Mouse (Mus musculus) ES-Bruce4 (cell line): ENCODE results near the gene Pnrc2. TPM values are rescaled to one million over a fixed set of nuclear protein-coding genes. Genes with fewer than 3 reads are reported as not detected.

Source experiments
- H3K27ac ChIP-seq: 2 replicates; pipeline ENCODE4 v1.5.1; 2012; ENCODE audit warnings: low read length, inconsistent platforms; ENCODE audit not compliant: insufficient read depth
- H3K27me3 ChIP-seq: 2 replicates; pipeline ENCODE4 v1.6.1; 2012; ENCODE audit warnings: mild to moderate bottlenecking, low read length, inconsistent platforms; ENCODE audit not compliant: control insufficient read depth, poor library complexity, insufficient read depth, severe bottlenecking
- H3K36me3 ChIP-seq: 2 replicates; pipeline ENCODE4 v1.6.1; 2012; ENCODE audit warnings: inconsistent platforms, mild to moderate bottlenecking, low read length, moderate library complexity; ENCODE audit not compliant: control insufficient read depth, poor library complexity, insufficient read depth, severe bottlenecking
- H3K4me1 ChIP-seq: one replicate; pipeline ENCODE4 v1.8.1; 2011; ENCODE audit warnings: low read length; ENCODE audit not compliant: control insufficient read depth, insufficient read depth
- H3K4me3 ChIP-seq: 2 replicates; pipeline ENCODE4 v1.5.1; 2011; ENCODE audit warnings: low read depth, mild to moderate bottlenecking, low read length
- H3K9ac ChIP-seq: 2 replicates; pipeline ENCODE4 v1.6.1; 2012; ENCODE audit warnings: low read depth, mild to moderate bottlenecking, inconsistent platforms; ENCODE audit not compliant: poor library complexity, severe bottlenecking
- H3K9me3 ChIP-seq: replicated peaks from 2 replicates; pipeline ENCODE4 v1.6.1; 2012; ENCODE audit warnings: mild to moderate bottlenecking, low read length, inconsistent platforms; ENCODE audit not compliant: control insufficient read depth, poor library complexity, insufficient read depth, severe bottlenecking
- CTCF ChIP-seq: IDR thresholded peaks from one replicate; pipeline ENCODE4 v1.8.1; 2011; ENCODE audit warnings: low read depth, low read length
- EP300 ChIP-seq: IDR thresholded peaks from 2 replicates; pipeline ENCODE4 v1.6.1; 2011; ENCODE audit warnings: low read depth, low read length; ENCODE audit not compliant: insufficient read depth
- POLR2A ChIP-seq: IDR thresholded peaks from one replicate; pipeline ENCODE4 v1.8.1; 2011; ENCODE audit warnings: low read length; ENCODE audit not compliant: insufficient read depth
- polyA plus RNA-seq: library from polyadenylated mRNA; stranded (reverse); fragments of >200 nt; gene quantifications from 2 replicates; pipeline ENCODE4 v1.2.4, GENCODE M21; 2011; ENCODE audit warnings: low read depth; ENCODE audit not compliant: missing spikeins, insufficient read depth, insufficient read length

Gene Pnrc2
- polyA plus RNA-seq, 1 experiment: 84.4 TPM

- TF ChIP-seq POLR2A: no peak
- no peak for TF ChIP-seq EP300
- TF ChIP-seq CTCF: no peak
- peak overlapping the region; percentile 79 for H3K9ac ChIP-seq
- peak overlapping the region; percentile 85 for H3K4me3 ChIP-seq
- H3K4me1 ChIP-seq: no peaks in the 10 kb centered on the region
- peak overlapping the region; percentile 92 for H3K27ac ChIP-seq
- H3K36me3 ChIP-seq: peaks cover 20% of the 10 kb centered on the region
- H3K9me3 ChIP-seq: no peaks in the 10 kb centered on the region
- no peaks in the 10 kb centered on the region for H3K27me3 ChIP-seq
These were observed 18.6 kb downstream of the Pnrc2 start for GRCm38 (mm10) chr4:135855080-135855479.

GRCm38 (mm10) chr4:135854630-135855029 lies 19.0 kb downstream of the Pnrc2 start:
- Histone ChIP-seq H3K36me3 (peaks cover 16% of the 10 kb centered on the region), H3K27ac (peak overlapping the region; percentile 92), H3K4me3 (peak overlapping the region; percentile 85), H3K4me1 (no peaks in the 10 kb centered on the region), H3K27me3 (no peaks in the 10 kb centered on the region), H3K9me3 (no peaks in the 10 kb centered on the region), H3K9ac (peak overlapping the region; percentile 79)
- TF ChIP-seq POLR2A (no peak), CTCF (no peak), EP300 (no peak)

GRCm38 (mm10) chr4:135853987-135854546 lies 19.6 kb downstream of the Pnrc2 start:
- Histone ChIP-seq H3K9me3 (no peaks in the 10 kb centered on the region), H3K4me3 (peak overlapping the region; percentile 85; the same call in 1 of the 2 replicates), H3K27ac (no peak overlapping the region), H3K4me1 (no peaks in the 10 kb centered on the region), H3K36me3 (peaks cover 11% of the 10 kb centered on the region), H3K27me3 (no peaks in the 10 kb centered on the region), H3K9ac (peak overlapping the region; percentile 79)
- TF ChIP-seq EP300 (no peak), CTCF (no peak), POLR2A (no peak)

- Histone ChIP-seq H3K4me1 (no peaks in the 10 kb centered on the region), H3K9ac (no peak overlapping the region), H3K4me3 (no peak overlapping the region), H3K27me3 (no peaks in the 10 kb centered on the region), H3K36me3 (no peaks in the 10 kb centered on the region), H3K27ac (no peak overlapping the region), H3K9me3 (no peaks in the 10 kb centered on the region)
- TF ChIP-seq CTCF: no peak
- TF ChIP-seq EP300: no peak
- no peak for TF ChIP-seq POLR2A
These were observed 21.7 kb downstream of the Pnrc2 start for GRCm38 (mm10) chr4:135851942-135852341.

GRCm38 (mm10) chr4:135850411-135851095 lies 23.1 kb downstream of the Pnrc2 start:
- TF ChIP-seq CTCF (no peak), EP300 (no peak), POLR2A (no peak)
- Histone ChIP-seq H3K4me3 (no peak overlapping the region), H3K36me3 (no peaks in the 10 kb centered on the region), H3K27ac (no peak overlapping the region), H3K9ac (no peak overlapping the region), H3K4me1 (no peaks in the 10 kb centered on the region), H3K27me3 (no peaks in the 10 kb centered on the region), H3K9me3 (no peaks in the 10 kb centered on the region)

GRCm38 (mm10) chr4:135847581-135847980 lies 26.1 kb downstream of the Pnrc2 start:
- no peaks in the 10 kb centered on the region for H3K36me3 ChIP-seq
- TF ChIP-seq POLR2A: no peak
- TF ChIP-seq EP300: no peak
- TF ChIP-seq CTCF: no peak
- H3K27ac ChIP-seq: no peak overlapping the region
- no peak overlapping the region for H3K4me3 ChIP-seq
- no peaks in the 10 kb centered on the region for H3K27me3 ChIP-seq
- peaks cover 1% of the 10 kb centered on the region for H3K4me1 ChIP-seq
- H3K9ac ChIP-seq: no peak overlapping the region
- no peaks in the 10 kb centered on the region for H3K9me3 ChIP-seq
